Mouse (Mus musculus) right cerebral cortex, adult 2 months (tissue): ENCODE measurements around the gene Ccdc22.

Experiments used
- DNase-seq, 2 experiments: peaks; one replicate each; pipeline ENCODE4 v3.0.0; 2021 to 2022; ENCODE audit warnings: low spot score in 2 of 2

Ccdc22 gene

DNA sequence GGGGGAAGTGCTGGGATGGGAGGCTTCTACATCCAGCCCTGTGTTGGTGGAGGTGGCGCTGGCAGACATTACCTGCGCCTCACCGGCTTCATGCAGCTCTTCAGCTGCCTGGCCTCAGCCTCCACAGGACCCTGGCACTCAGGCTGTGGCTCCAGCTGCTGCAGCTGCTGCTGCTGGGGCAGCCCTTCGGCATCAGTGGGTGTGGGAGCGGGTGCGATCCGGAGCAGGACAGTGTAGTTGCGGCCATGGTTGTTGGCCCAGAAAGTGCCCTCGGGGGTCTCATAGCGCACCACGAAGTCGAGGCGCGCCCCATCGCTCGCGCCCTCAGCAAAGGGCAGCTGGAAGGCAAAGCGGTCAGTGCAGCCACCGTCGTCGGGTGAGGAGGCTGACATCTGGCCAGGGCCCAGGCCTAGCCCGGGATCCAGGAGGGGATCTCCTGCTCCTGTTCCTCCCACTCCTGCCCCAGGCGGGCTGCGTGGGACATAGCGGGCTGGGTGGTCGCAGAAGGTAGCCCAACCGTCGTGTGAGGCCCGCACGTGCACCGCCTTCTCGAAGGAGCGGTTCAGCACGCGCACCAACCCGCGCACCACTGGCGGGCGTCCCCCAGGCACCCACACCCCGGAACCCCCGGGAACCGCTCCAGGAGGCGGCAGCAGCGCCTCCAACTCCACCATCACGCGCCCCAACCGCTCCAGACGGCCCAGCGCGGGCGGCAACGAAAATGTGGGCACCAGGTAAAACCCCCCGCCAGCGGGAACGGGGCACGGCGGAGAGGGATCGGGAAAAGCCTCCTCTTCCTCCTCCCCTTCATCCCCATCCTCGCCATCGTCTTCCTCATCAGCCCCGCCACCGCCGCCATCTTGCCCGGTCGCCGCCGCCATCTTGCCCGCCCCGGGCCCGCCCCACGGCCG is 31.9 kb downstream of the Ccdc22 start, which contains the start of gene Foxp3:
Gene Foxp3, plus strand, starts transcription at position 469 of the 911 bp plus-strand sequence.
- DNase-seq, result peak; percentile 14 to 31

DNA sequence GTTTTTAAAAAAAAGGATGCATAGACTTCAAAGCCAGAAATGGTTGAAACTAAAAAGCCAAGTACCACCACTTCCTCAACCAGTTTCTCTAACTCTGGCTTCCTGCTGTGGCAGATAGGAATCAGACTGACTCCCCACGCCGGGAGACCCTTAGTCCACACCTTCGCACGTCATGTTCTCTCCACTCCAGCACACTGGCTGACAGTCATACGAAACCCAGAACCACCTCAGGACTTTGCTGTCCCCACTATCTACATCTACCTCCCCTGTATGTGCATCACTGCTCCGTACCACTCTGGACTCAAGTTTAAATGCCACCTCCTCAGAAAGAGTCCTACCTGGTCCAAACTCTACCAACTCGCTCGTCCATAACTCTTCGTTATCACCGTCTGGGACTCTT is 32.9 kb downstream of the Ccdc22 start:
- no peak for DNase-seq

DNA sequence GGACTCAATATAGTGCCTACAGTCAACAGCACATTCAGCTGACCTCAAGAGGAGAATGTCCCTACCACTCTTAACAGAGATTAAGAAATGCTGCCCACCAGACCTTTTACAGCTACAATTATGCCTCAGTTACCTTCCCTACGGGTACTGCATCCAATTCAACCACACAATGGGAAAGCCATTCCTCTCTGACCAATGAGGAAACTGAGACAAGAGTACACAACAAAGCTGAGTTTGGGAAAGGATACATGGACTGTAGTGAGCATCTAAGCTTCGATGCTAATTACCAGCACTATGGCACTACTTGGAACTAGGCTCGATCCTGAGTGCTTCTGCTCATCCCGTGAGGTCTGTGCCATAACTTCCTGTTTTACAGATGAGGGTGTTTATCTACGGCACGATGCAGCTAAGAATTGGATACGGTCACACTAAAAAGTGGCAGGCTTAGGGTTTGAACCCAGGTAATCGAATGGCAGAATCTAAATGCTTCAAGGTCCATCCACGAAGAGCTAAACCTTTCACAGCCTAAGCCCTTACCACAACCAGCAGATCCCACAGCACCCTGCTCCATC is 33.7 kb downstream of the Ccdc22 start:
- DNase-seq, result no peak

DNA sequence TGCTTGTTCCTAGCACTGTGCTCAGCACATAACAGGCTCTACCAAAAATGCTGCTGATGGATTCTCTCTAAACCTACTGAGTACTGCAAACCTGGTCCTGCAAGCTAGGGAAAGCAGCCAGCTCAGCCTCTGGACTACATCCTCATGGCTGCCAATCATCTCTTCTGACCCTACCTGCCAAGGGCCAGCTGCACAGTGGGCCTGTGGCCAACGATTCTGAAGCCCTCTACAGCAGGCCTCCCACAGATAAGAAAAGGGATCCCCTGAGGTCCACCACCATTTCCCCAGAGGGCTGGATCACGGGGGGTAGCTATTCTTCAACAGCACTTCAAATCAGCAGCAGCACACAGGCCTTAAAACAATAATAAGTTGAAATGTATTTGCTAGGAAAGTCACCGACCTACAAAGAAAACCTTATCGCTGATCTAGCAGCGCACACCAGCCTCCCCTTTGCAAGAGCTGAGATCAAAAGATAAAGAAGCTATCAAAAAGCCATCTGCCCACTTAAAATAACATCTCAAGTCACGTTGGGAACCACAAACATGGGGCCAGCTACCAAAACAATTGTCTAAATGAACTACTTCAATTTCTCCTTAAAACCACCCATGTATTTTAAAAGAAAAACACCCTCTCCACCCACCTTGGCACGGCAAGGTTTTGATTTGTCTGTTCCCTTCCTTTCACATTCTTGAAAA is 34.7 kb downstream of the Ccdc22 start:
- no peak for DNase-seq

DNA sequence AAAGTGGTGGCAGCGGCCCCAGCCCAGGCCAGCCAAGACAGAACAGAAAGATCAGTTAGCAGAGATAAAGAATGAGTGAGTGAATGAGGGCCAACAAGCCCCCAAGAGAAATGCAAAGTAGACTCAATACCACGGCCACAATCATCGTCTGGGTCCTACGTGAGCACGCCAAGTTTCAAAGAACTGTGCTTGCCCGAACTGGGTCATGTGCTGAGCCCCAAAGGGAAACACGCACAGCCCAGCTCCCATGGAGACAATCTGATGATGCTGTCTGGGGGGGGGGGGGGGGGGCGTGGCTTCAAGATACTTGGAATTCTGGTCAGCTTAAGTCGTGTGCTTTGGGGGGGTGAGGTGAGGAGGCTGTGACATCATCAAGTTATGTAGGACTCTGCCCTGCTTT is 37.8 kb downstream of the Ccdc22 start:
- no peak for DNase-seq

DNA sequence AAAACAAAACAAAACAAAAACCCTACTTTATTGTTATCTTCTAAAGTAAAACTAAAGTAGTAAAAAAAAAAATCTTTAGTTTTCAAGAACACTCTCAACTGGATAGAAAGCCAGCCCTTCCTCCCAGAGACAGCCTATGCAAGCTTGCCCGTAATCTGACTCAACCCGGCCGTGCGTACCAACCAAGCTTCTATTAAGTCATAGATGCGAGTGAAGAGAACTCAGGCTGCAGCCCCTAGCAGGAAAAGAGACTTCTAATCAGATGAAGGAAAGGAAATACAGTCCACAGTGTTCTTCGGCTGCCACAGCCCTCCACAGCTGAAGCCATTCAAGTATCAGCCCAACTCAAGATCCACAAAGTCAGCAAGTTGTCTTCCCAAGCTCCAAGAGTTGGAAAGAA is 39.0 kb downstream of the Ccdc22 start:
- no peak for DNase-seq

DNA sequence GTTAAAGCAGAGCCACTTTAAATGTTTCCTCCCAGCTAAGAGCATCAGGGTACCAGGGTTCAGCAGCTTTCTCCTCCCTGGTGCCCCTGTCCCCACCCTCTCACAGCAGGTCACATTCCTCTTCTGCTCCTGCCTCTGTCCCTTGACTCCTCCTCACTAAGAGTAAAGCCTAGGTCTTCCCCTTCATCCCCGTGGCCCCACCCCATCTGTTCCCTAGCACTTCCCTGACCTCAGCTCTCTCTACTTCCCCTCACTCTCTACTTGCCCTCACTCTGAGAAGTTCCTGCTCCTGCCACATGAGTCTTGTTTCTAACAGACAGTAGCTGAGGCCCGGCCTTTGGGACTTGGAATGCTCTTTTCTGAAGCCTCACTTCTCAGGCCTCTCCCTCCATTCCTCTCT is 42.2 kb downstream of the Ccdc22 start:
- no peak for DNase-seq

DNA sequence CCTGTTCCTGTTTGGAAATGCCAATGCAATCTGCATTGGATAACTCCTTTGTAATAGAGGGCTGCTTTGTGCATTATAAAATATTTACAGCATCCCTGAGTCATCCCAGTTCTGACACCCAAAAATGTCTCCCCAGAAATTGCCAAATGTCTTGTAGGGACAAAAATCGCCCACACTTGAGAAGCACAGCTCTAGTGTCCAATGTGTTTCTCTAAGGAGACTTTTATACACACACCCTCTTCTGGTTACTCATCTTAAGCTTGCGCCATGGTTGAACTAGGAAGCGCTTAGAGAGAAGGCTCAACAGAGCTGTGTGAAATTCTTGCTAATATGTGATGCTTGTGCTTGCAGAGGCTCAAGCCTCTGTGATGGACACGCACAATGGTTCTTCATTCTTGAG is 51.8 kb downstream of the Ccdc22 start:
- DNase-seq, result peak in 1 of 2 experiments; percentile 7
